Mouse (Mus musculus): Measurements from ENCODE around the gene Kdelc2. TPM values are rescaled to one million over a fixed set of nuclear protein-coding genes. Genes with fewer than 3 reads are reported as not detected.

Kdelc2 gene
- polyA plus RNA-seq, 1 experiment from 2014 or later, result 5.6 TPM

DNA sequence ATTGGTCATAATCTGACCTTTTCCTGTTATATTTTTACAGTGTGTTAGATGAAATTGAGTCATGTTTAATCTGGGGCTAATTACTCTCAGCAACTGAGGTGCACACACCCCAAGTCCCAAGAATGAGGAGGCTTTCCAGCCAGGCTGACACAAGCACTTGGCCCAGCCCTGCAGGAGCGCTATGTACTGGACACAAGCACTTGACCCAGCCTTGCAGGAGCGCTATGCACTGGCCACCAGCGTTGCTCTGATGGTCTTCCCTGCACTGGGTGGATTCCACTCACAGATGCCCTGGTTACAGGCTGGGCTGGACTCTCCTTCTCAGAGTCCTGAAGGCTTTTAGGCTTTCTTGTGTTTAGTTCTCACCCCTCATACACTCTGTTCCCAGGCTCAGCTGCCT, 5.3 kb downstream of the Kdelc2 start:
- Histone ChIP-seq H3K36me3 (no peaks in the 10 kb centered on the region), H3K4me2 (replicated peaks) (no peak overlapping the region), H3K27me3 (no peaks in the 10 kb centered on the region), H3K4me1 (replicated peaks) (peaks cover 6% of the 10 kb centered on the region), H3K9ac (replicated peaks) (no peak overlapping the region), H3K27ac (no peak overlapping the region), H3K9me3 (no peaks in the 10 kb centered on the region), H3K4me3 (replicated peaks) (no peak overlapping the region)
- WGBS, result 73% methylated on average over 3 of the region's 3 CpGs
- ATAC-seq, result no peak

- ATAC-seq, result no peak
- no peaks in the 10 kb centered on the region; the same call in 1 of the 2 replicates for H3K4me1 ChIP-seq (replicated peaks)
- 88% methylated on average over 7 of the region's 7 CpGs for WGBS
Observed at GRCm38 (mm10) chr9:53390136-53390535, 6.3 kb downstream of the Kdelc2 start.

DNA sequence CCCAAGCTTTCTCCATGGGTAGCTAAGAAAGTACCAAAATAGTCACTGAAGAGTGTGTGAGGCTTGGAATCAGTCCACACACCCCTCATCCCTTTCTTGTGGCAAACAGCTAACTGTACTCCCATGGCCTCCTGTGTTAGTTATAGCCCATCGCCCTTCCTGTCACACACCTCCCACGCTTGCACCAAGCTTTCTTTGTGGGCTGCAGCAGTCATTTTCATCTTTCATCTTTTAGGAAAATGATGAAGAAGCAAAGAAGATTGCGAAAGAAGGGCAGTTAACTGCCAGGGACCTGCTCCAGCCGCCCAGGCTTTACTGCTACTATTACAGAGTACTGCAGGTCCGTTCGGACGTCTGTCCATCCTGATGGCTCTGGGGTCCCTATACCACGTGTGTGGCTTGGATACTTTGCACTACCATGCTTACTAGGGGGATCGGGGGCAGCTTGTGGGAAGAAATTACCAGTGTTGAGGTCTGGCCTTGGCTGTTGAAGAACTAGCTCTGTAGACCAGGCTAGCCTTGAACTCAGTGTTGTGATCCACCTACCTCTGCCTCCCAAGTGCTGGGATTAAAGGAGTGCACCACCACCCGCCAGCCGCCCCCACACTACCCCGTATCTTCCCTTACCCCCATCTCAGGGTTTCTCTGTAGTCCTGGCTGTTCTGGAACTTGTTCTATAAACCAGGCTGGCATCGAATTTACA, 14.0 kb downstream of the Kdelc2 start:
- Histone ChIP-seq H3K9me3 (no peaks in the 10 kb centered on the region), H3K27ac (no peak overlapping the region), H3K9ac (replicated peaks) (no peak overlapping the region), H3K36me3 (no peaks in the 10 kb centered on the region), H3K4me2 (replicated peaks) (no peak overlapping the region), H3K4me1 (replicated peaks) (peaks cover 6% of the 10 kb centered on the region; the same call in 1 of the 2 replicates), H3K27me3 (no peaks in the 10 kb centered on the region), H3K4me3 (replicated peaks) (no peak overlapping the region)
- ATAC-seq, result no peak
- 84% methylated on average over 13 of the region's 13 CpGs for WGBS

More at GRCm38 (mm10) chr9:53390136-53390535, 6.3 kb downstream of the Kdelc2 start:
- no peak overlapping the region for H3K4me3 ChIP-seq (replicated peaks)
- H3K9ac ChIP-seq (replicated peaks), result no peak overlapping the region
- H3K4me2 ChIP-seq (replicated peaks), result no peak overlapping the region
- no peaks in the 10 kb centered on the region for H3K9me3 ChIP-seq
- H3K27ac ChIP-seq, result no peak overlapping the region
- no peaks in the 10 kb centered on the region for H3K27me3 ChIP-seq
- no peaks in the 10 kb centered on the region for H3K36me3 ChIP-seq

GRCm38 (mm10) chr9:53398388-53398700, 14.5 kb downstream of the Kdelc2 start:
- 15% methylated on average over 5 of the region's 5 CpGs for WGBS
- Histone ChIP-seq H3K9ac (replicated peaks) (no peak overlapping the region), H3K27me3 (no peaks in the 10 kb centered on the region), H3K27ac (no peak overlapping the region), H3K36me3 (no peaks in the 10 kb centered on the region), H3K4me1 (replicated peaks) (peaks cover 6% of the 10 kb centered on the region; the same call in 1 of the 2 replicates), H3K4me3 (replicated peaks) (no peak overlapping the region), H3K4me2 (replicated peaks) (no peak overlapping the region), H3K9me3 (no peaks in the 10 kb centered on the region)
- no peak for ATAC-seq

- Histone ChIP-seq H3K9me3 (no peaks in the 10 kb centered on the region), H3K4me2 (replicated peaks) (no peak overlapping the region), H3K9ac (replicated peaks) (no peak overlapping the region), H3K27ac (no peak overlapping the region), H3K36me3 (no peaks in the 10 kb centered on the region), H3K27me3 (no peaks in the 10 kb centered on the region), H3K4me3 (replicated peaks) (no peak overlapping the region), H3K4me1 (replicated peaks) (peaks cover 9% of the 10 kb centered on the region)
- no peak for ATAC-seq
- 92% methylated on average over 8 of the region's 8 CpGs for WGBS
Observed at GRCm38 (mm10) chr9:53399537-53399936, 15.7 kb downstream of the Kdelc2 start.

GRCm38 (mm10) chr9:53400696-53401095, 16.9 kb downstream of the Kdelc2 start:
- Histone ChIP-seq H3K9ac (replicated peaks) (no peak overlapping the region), H3K36me3 (no peaks in the 10 kb centered on the region), H3K4me1 (replicated peaks) (peaks cover 18% of the 10 kb centered on the region), H3K27me3 (no peaks in the 10 kb centered on the region), H3K9me3 (no peaks in the 10 kb centered on the region), H3K4me2 (replicated peaks) (no peak overlapping the region), H3K27ac (no peak overlapping the region), H3K4me3 (replicated peaks) (no peak overlapping the region)
- 91% methylated on average over 4 of the region's 4 CpGs for WGBS
- no peak for ATAC-seq

GRCm38 (mm10) chr9:53401146-53401545, 17.3 kb downstream of the Kdelc2 start:
- Histone ChIP-seq H3K4me3 (replicated peaks) (no peak overlapping the region), H3K27me3 (no peaks in the 10 kb centered on the region), H3K36me3 (no peaks in the 10 kb centered on the region), H3K27ac (no peak overlapping the region), H3K9me3 (no peaks in the 10 kb centered on the region), H3K9ac (replicated peaks) (no peak overlapping the region), H3K4me2 (replicated peaks) (no peak overlapping the region), H3K4me1 (replicated peaks) (peaks cover 21% of the 10 kb centered on the region)
- no peak for ATAC-seq
- 90% methylated on average over 8 of the region's 8 CpGs for WGBS

- WGBS, result 25% methylated on average over 11 of the region's 11 CpGs
- H3K9me3 ChIP-seq, result no peaks in the 10 kb centered on the region
- H3K4me2 ChIP-seq (replicated peaks), result peak within 1 kb of the TSS; percentile 23; the same call in 1 of the 2 replicates
- no peak within 1 kb of the TSS for H3K4me3 ChIP-seq (replicated peaks)
- H3K27me3 ChIP-seq, result no peaks in the 10 kb centered on the region
- no peak within 1 kb of the TSS for H3K27ac ChIP-seq
- ATAC-seq, result no peak
- no peaks in the 10 kb centered on the region for H3K36me3 ChIP-seq
- H3K9ac ChIP-seq (replicated peaks), result no peak within 1 kb of the TSS
- peaks cover 21% of the 10 kb centered on the region for H3K4me1 ChIP-seq (replicated peaks)
Observed at GRCm38 (mm10) chr9:53402291-53402711, 18.5 kb downstream of the Kdelc2 start, which contains the start of gene 4930550C14Rik. Gene 4930550C14Rik, plus strand, starts transcription at chr9:53402325.

- WGBS, result 84% methylated on average over 8 of the region's 8 CpGs
Observed at GRCm38 (mm10) chr9:53402991-53403390, 19.2 kb downstream of the Kdelc2 start.

DNA sequence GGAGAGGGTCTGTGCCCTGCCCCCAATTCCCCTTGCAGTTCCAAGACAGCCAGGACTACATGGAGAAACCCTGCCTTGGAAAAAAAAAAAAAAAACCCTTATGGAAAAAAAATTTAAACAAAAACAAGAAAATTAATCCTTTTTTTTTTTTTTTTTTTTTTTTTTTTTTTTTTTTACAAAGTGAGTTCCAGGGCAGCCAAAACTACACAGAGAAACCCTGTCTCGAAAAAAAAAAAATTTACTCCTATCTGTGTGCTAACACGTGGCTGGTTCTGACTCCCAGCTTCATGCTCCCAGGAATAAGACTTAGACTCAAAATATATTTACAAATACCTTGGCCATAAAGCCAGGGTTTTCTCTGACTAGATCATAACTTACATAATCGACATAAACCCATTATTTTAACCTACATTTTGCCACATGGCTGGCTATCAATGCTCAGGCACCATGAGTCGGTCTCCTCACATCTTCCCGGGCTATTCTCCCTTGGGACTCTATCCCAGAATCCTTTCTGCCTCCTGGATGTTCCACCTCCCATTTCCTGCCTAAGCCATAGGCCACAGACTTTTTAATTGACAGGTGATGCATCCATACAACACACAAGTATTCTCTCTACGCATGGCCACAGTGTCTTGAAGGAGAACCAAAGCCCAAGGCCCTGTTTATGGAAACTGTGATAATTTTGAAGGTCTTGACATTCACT, 20.4 kb downstream of the Kdelc2 start:
- Histone ChIP-seq H3K4me1 (replicated peaks) (peaks cover 21% of the 10 kb centered on the region), H3K36me3 (no peaks in the 10 kb centered on the region), H3K9me3 (no peaks in the 10 kb centered on the region), H3K4me3 (replicated peaks) (peak overlapping the region; percentile 39; the same call in 1 of the 2 replicates), H3K27me3 (no peaks in the 10 kb centered on the region), H3K4me2 (replicated peaks) (peak overlapping the region; percentile 54), H3K9ac (replicated peaks) (no peak overlapping the region), H3K27ac (peak overlapping the region; percentile 92)
- ATAC-seq, result peak; percentile 61; the same call in 1 of the 2 replicates
- 75% methylated on average over 6 of the region's 6 CpGs for WGBS

More at GRCm38 (mm10) chr9:53402991-53403390, 19.2 kb downstream of the Kdelc2 start:
- Histone ChIP-seq H3K4me1 (replicated peaks) (peaks cover 21% of the 10 kb centered on the region), H3K36me3 (no peaks in the 10 kb centered on the region), H3K9me3 (no peaks in the 10 kb centered on the region), H3K4me2 (replicated peaks) (peak overlapping the region; percentile 23; the same call in 1 of the 2 replicates), H3K27me3 (no peaks in the 10 kb centered on the region), H3K4me3 (replicated peaks) (no peak overlapping the region), H3K9ac (replicated peaks) (no peak overlapping the region), H3K27ac (no peak overlapping the region)
- ATAC-seq, result no peak

- H3K4me1 ChIP-seq (replicated peaks), result peaks cover 21% of the 10 kb centered on the region
- H3K27ac ChIP-seq, result peak overlapping the region; percentile 92
- no peaks in the 10 kb centered on the region for H3K36me3 ChIP-seq
- WGBS, result 20% methylated on average over 21 of the region's 21 CpGs
- ATAC-seq, result peak; percentile 96
- H3K4me2 ChIP-seq (replicated peaks), result peak overlapping the region; percentile 54
- H3K9ac ChIP-seq (replicated peaks), result peak overlapping the region; percentile 60
- H3K4me3 ChIP-seq (replicated peaks), result peak overlapping the region; percentile 39
- H3K9me3 ChIP-seq, result no peaks in the 10 kb centered on the region
- H3K27me3 ChIP-seq, result no peaks in the 10 kb centered on the region
Observed at GRCm38 (mm10) chr9:53404753-53405722, 21.2 kb downstream of the Kdelc2 start.

All from midbrain, embryonic 13.5 days (tissue).